Mouse (Mus musculus): ENCODE data around the gene Vmn1r116. TPM values are rescaled to one million over a fixed set of nuclear protein-coding genes. Genes with fewer than 3 reads are reported as not detected.
"Not testable (repeated sequence)": the region's sequence is repeated elsewhere in the genome, so short reads cannot be mapped to it uniquely, and the experiment has no call there.

Vmn1r116 gene
- polyA plus RNA-seq (2012; rRNA removed) (not detected in 2 replicates), polyA plus RNA-seq (2014; fragmentation: Nextera tagmentation; extraction: Ambion mirVana) (not detected in 2 replicates)

- 38% methylated on average over 3 of the region's 3 CpGs for WGBS (ENCODE audit: insufficient replicate concordance)
Observed at GRCm38 (mm10) chr7:20871956-20872355, at the start of gene Vmn1r116. Gene Vmn1r116, plus strand, starts transcription at chr7:20872256.

GRCm38 (mm10) chr7:20844885-20845284 lies 27.2 kb upstream of the Vmn1r116 start, which contains the start of gene Vmn1r115:
Gene Vmn1r115, minus strand, starts transcription at chr7:20844985.
- WGBS (ENCODE audit: insufficient replicate concordance) = 83% methylated on average over 1 of the region's 3 CpGs
- not testable (repeated sequence) for ATAC-seq (ENCODE audit: insufficient read depth)

More at GRCm38 (mm10) chr7:20871956-20872355, at the start of gene Vmn1r116:
- not testable (repeated sequence) for H3K27ac ChIP-seq; H3K4me1 ChIP-seq (replicated peaks; ENCODE audit: control insufficient read depth in 2 of 2, insufficient read depth in 2 of 2, low read length in 1 of 2); H3K27me3 ChIP-seq (ENCODE audit: control insufficient read depth, insufficient read depth, low read length); H3K9ac ChIP-seq (replicated peaks); H3K36me3 ChIP-seq (replicated peaks; ENCODE audit: control insufficient read depth, insufficient read depth, low read depth); H3K4me2 ChIP-seq (ENCODE audit: low read depth); H3K4me3 ChIP-seq (ENCODE audit: insufficient read depth in 1 of 2, low read depth in 2 of 2, low read length in 2 of 2); ATAC-seq (ENCODE audit: insufficient read depth); H3K9me3 ChIP-seq (ENCODE audit: control insufficient read depth, low read length); DNase-seq (ENCODE audit: low read depth in 3 of 3, low spot score in 3 of 3)

GRCm38 (mm10) chr7:20884021-20884420 lies 12.0 kb downstream of the Vmn1r116 start, which contains the start of gene Vmn1r117:
Gene Vmn1r117, minus strand, starts transcription at chr7:20884121.
- not testable (repeated sequence) for H3K27me3 ChIP-seq (ENCODE audit: control insufficient read depth, insufficient read depth, low read length); H3K36me3 ChIP-seq (replicated peaks; ENCODE audit: control insufficient read depth, insufficient read depth, low read depth); H3K4me1 ChIP-seq (replicated peaks; ENCODE audit: control insufficient read depth in 2 of 2, insufficient read depth in 2 of 2, low read length in 1 of 2); H3K4me3 ChIP-seq (ENCODE audit: insufficient read depth in 1 of 2, low read depth in 2 of 2, low read length in 2 of 2); H3K9ac ChIP-seq (replicated peaks); ATAC-seq (ENCODE audit: insufficient read depth); H3K9me3 ChIP-seq (ENCODE audit: control insufficient read depth, low read length); H3K4me2 ChIP-seq (ENCODE audit: low read depth); DNase-seq (ENCODE audit: low read depth in 3 of 3, low spot score in 3 of 3); H3K27ac ChIP-seq
- no CpG with 5 or more reads among the region's 2 CpGs for WGBS (ENCODE audit: insufficient replicate concordance)

More at GRCm38 (mm10) chr7:20844885-20845284, 27.2 kb upstream of the Vmn1r116 start, which contains the start of gene Vmn1r115:
- not testable (repeated sequence) for H3K27ac ChIP-seq; H3K27me3 ChIP-seq (ENCODE audit: control insufficient read depth, insufficient read depth, low read length); DNase-seq (ENCODE audit: low read depth in 3 of 3, low spot score in 3 of 3); H3K4me3 ChIP-seq (ENCODE audit: insufficient read depth in 1 of 2, low read depth in 2 of 2, low read length in 2 of 2); H3K36me3 ChIP-seq (replicated peaks; ENCODE audit: control insufficient read depth, insufficient read depth, low read depth); H3K9me3 ChIP-seq (ENCODE audit: control insufficient read depth, low read length); H3K9ac ChIP-seq (replicated peaks); H3K4me2 ChIP-seq (ENCODE audit: low read depth); H3K4me1 ChIP-seq (replicated peaks; ENCODE audit: control insufficient read depth in 2 of 2, insufficient read depth in 2 of 2, low read length in 1 of 2)

GRCm38 (mm10) chr7:20912247-20912646 lies 40.2 kb downstream of the Vmn1r116 start, which contains the start of gene Vmn1r118:
Gene Vmn1r118, minus strand, starts transcription at chr7:20912347.
- ATAC-seq (ENCODE audit: insufficient read depth); H3K4me2 ChIP-seq (ENCODE audit: low read depth); H3K36me3 ChIP-seq (replicated peaks; ENCODE audit: control insufficient read depth, insufficient read depth, low read depth); H3K9me3 ChIP-seq (ENCODE audit: control insufficient read depth, low read length); DNase-seq (ENCODE audit: low read depth in 3 of 3, low spot score in 3 of 3); H3K9ac ChIP-seq (replicated peaks); H3K4me3 ChIP-seq (ENCODE audit: insufficient read depth in 1 of 2, low read depth in 2 of 2, low read length in 2 of 2); H3K27me3 ChIP-seq (ENCODE audit: control insufficient read depth, insufficient read depth, low read length); H3K27ac ChIP-seq; H3K4me1 ChIP-seq (replicated peaks; ENCODE audit: control insufficient read depth in 2 of 2, insufficient read depth in 2 of 2, low read length in 1 of 2): not testable (repeated sequence)
- no CpG with 5 or more reads among the region's 2 CpGs for WGBS (ENCODE audit: insufficient replicate concordance)

Other genes with a start within 250 kb of the Vmn1r116 start
- not detected in 2 replicates for gene Vmn1r107, start 203.3 kb upstream of the Vmn1r116 start, polyA plus RNA-seq (2012; rRNA removed)
- not detected in 2 replicates for gene Vmn1r107, start 203.3 kb upstream of the Vmn1r116 start, polyA plus RNA-seq (2014; fragmentation: Nextera tagmentation; extraction: Ambion mirVana)
- not detected in 2 replicates for gene Vmn1r111, start 169.0 kb upstream of the Vmn1r116 start, polyA plus RNA-seq (2012; rRNA removed)
- not detected in 2 replicates for gene Vmn1r111, start 169.0 kb upstream of the Vmn1r116 start, polyA plus RNA-seq (2014; fragmentation: Nextera tagmentation; extraction: Ambion mirVana)
- gene Gm10668, start 141.6 kb upstream of the Vmn1r116 start, polyA plus RNA-seq (2012; rRNA removed) = not detected in 2 replicates
- gene Gm10668, start 141.6 kb upstream of the Vmn1r116 start, polyA plus RNA-seq (2014; fragmentation: Nextera tagmentation; extraction: Ambion mirVana) = not detected in 2 replicates
- gene Vmn1r112, start 101.1 kb upstream of the Vmn1r116 start, polyA plus RNA-seq (2012; rRNA removed) = not detected in 2 replicates
- gene Vmn1r112, start 101.1 kb upstream of the Vmn1r116 start, polyA plus RNA-seq (2014; fragmentation: Nextera tagmentation; extraction: Ambion mirVana) = not detected in 2 replicates
- gene Vmn1r113, start 85.0 kb upstream of the Vmn1r116 start, polyA plus RNA-seq (2012; rRNA removed) = not detected in 2 replicates
- gene Vmn1r113, start 85.0 kb upstream of the Vmn1r116 start, polyA plus RNA-seq (2014; fragmentation: Nextera tagmentation; extraction: Ambion mirVana) = not detected in 2 replicates
- not detected in 2 replicates for gene Vmn1r114, start 60.1 kb upstream of the Vmn1r116 start, polyA plus RNA-seq (2012; rRNA removed)
- not detected in 2 replicates for gene Vmn1r114, start 60.1 kb upstream of the Vmn1r116 start, polyA plus RNA-seq (2014; fragmentation: Nextera tagmentation; extraction: Ambion mirVana)
- not detected in 2 replicates for gene Vmn1r115, start 27.3 kb upstream of the Vmn1r116 start, polyA plus RNA-seq (2012; rRNA removed)
- gene Vmn1r115, start 27.3 kb upstream of the Vmn1r116 start, polyA plus RNA-seq (2014; fragmentation: Nextera tagmentation; extraction: Ambion mirVana) = not detected in 2 replicates
- gene Vmn1r117, start 11.9 kb downstream of the Vmn1r116 start, polyA plus RNA-seq (2012; rRNA removed) = not detected in 2 replicates
- not detected in 2 replicates for gene Vmn1r117, start 11.9 kb downstream of the Vmn1r116 start, polyA plus RNA-seq (2014; fragmentation: Nextera tagmentation; extraction: Ambion mirVana)
- gene Vmn1r118, start 40.1 kb downstream of the Vmn1r116 start, polyA plus RNA-seq (2012; rRNA removed) = not detected in 2 replicates
- gene Vmn1r118, start 40.1 kb downstream of the Vmn1r116 start, polyA plus RNA-seq (2014; fragmentation: Nextera tagmentation; extraction: Ambion mirVana) = not detected in 2 replicates
- not detected in 2 replicates for gene Vmn1r119, start 140.2 kb downstream of the Vmn1r116 start, polyA plus RNA-seq (2012; rRNA removed)
- gene Vmn1r119, start 140.2 kb downstream of the Vmn1r116 start, polyA plus RNA-seq (2014; fragmentation: Nextera tagmentation; extraction: Ambion mirVana) = not detected in 2 replicates
- gene Vmn1r120, start 181.5 kb downstream of the Vmn1r116 start, polyA plus RNA-seq (2012; rRNA removed) = not detected in 2 replicates
- not detected in 2 replicates for gene Vmn1r120, start 181.5 kb downstream of the Vmn1r116 start, polyA plus RNA-seq (2014; fragmentation: Nextera tagmentation; extraction: Ambion mirVana)
- gene Vmn1r121, start 226.3 kb downstream of the Vmn1r116 start, polyA plus RNA-seq (2012; rRNA removed) = not detected in 2 replicates
- gene Vmn1r121, start 226.3 kb downstream of the Vmn1r116 start, polyA plus RNA-seq (2014; fragmentation: Nextera tagmentation; extraction: Ambion mirVana) = not detected in 2 replicates

Data from liver, embryonic 14.5 days (tissue).